Mouse (Mus musculus) stomach, embryonic 15.5 days (tissue): Measurements from ENCODE around the gene Srsf7. TPM values are rescaled to one million over a fixed set of nuclear protein-coding genes. Genes with fewer than 3 reads are reported as not detected.

ENCODE experiments used
- ATAC-seq: fragments of 200-750 bp; cut with Nextera tagmentation; 2 replicates; pipeline ENCODE4 v1.8.0; 2017; ENCODE audit warnings: low read depth, moderate number of reproducible peaks, moderate TSS enrichment; ENCODE audit not compliant: insufficient read depth, low FRiP score
- H3K27ac ChIP-seq: fragments of 300-500 bp; sonication (generic); 2 replicates; pipeline ENCODE4 v1.5.1; 2015; ENCODE audit warnings: mild to moderate bottlenecking, inconsistent platforms
- H3K27me3 ChIP-seq: fragments of 300-500 bp; sonication (generic); replicated peaks from 2 replicates; pipeline ENCODE4 v1.6.1; 2015; ENCODE audit warnings: inconsistent platforms
- H3K36me3 ChIP-seq: fragments of 300-500 bp; sonication (generic); 2 replicates; pipeline ENCODE4 v1.6.1; 2015; ENCODE audit warnings: inconsistent platforms
- H3K4me1 ChIP-seq: fragments of 300-500 bp; sonication (generic); 2 replicates; pipeline ENCODE4 v1.6.1; 2015; ENCODE audit warnings: inconsistent platforms
- H3K4me2 ChIP-seq: fragments of 300-500 bp; sonication (generic); 2 replicates; pipeline ENCODE4 v1.6.1; 2015; ENCODE audit warnings: mild to moderate bottlenecking, inconsistent platforms
- H3K4me3 ChIP-seq: fragments of 300-500 bp; sonication (generic); replicated peaks from 2 replicates; pipeline ENCODE4 v1.5.1; 2015; ENCODE audit warnings: inconsistent platforms
- H3K9ac ChIP-seq: fragments of 300-500 bp; sonication (generic); 2 replicates; pipeline ENCODE4 v1.6.1; 2015; ENCODE audit warnings: inconsistent platforms
- H3K9me3 ChIP-seq: fragments of 300-500 bp; sonication (generic); 2 replicates; pipeline ENCODE4 v1.6.1; 2016; ENCODE audit warnings: inconsistent platforms
- whole genome bisulfite sequencing: fragments of 180-500 bp; shearing (Covaris S2); methylation state at CpG from one replicate; pipeline ENCODE4 v1.1.7; 2015; 5-methylcytosine and 5-hydroxymethylcytosine counted together
- polyA plus RNA-seq: library from polyadenylated mRNA; unstranded; fragments of >200 nt; fragmentation: Nextera tagmentation; extraction: Ambion mirVana; gene quantifications from 2 replicates; pipeline ENCODE4 v1.2.1, GENCODE M21; 2015

Gene Srsf7
- polyA plus RNA-seq, 1 experiment from 2014 or later: 497 TPM

GRCm38 (mm10) chr17:80169792-80170191 is 37.3 kb downstream of the Srsf7 start:
- no peak overlapping the region for H3K9ac ChIP-seq
- H3K4me2 ChIP-seq: no peak overlapping the region
- no peak overlapping the region for H3K4me3 ChIP-seq
- no peak for ATAC-seq
- H3K4me1 ChIP-seq: peaks cover 14% of the 10 kb centered on the region
- no peaks in the 10 kb centered on the region for H3K27me3 ChIP-seq
- no peaks in the 10 kb centered on the region for H3K9me3 ChIP-seq
- no peaks in the 10 kb centered on the region for H3K36me3 ChIP-seq
- no peak overlapping the region for H3K27ac ChIP-seq
- WGBS: 92% methylated on average over 6 of the region's 6 CpGs

- no peaks in the 10 kb centered on the region for H3K9me3 ChIP-seq
- H3K4me3 ChIP-seq: peak overlapping the region; percentile 19
- H3K4me2 ChIP-seq: peak overlapping the region; percentile 49
- H3K27me3 ChIP-seq: no peaks in the 10 kb centered on the region
- H3K36me3 ChIP-seq: no peaks in the 10 kb centered on the region
- H3K9ac ChIP-seq: no peak overlapping the region
- ATAC-seq: peak; percentile 56; the same call in 1 of the 2 replicates
- peaks cover 14% of the 10 kb centered on the region for H3K4me1 ChIP-seq
- peak overlapping the region; percentile 45; the same call in 1 of the 2 replicates for H3K27ac ChIP-seq
- 18% methylated on average over 16 of the region's 16 CpGs for WGBS
Measured at GRCm38 (mm10) chr17:80168425-80169182, 38.5 kb downstream of the Srsf7 start.

- peak overlapping the region; percentile 49; the same call in 1 of the 2 replicates for H3K4me2 ChIP-seq
- no peak for ATAC-seq
- no peaks in the 10 kb centered on the region for H3K9me3 ChIP-seq
Measured at GRCm38 (mm10) chr17:80167851-80168251, 39.3 kb downstream of the Srsf7 start.

GRCm38 (mm10) chr17:80167436-80167835 is 39.7 kb downstream of the Srsf7 start:
- Histone ChIP-seq H3K4me2 (no peak overlapping the region), H3K4me1 (peaks cover 14% of the 10 kb centered on the region), H3K27me3 (no peaks in the 10 kb centered on the region), H3K36me3 (no peaks in the 10 kb centered on the region), H3K9ac (no peak overlapping the region), H3K9me3 (no peaks in the 10 kb centered on the region), H3K4me3 (no peak overlapping the region), H3K27ac (no peak overlapping the region)
- 75% methylated on average over 4 of the region's 4 CpGs for WGBS
- ATAC-seq: no peak

More at GRCm38 (mm10) chr17:80167851-80168251, 39.3 kb downstream of the Srsf7 start:
- no peaks in the 10 kb centered on the region for H3K27me3 ChIP-seq
- peaks cover 14% of the 10 kb centered on the region for H3K4me1 ChIP-seq
- no peak overlapping the region for H3K4me3 ChIP-seq
- H3K9ac ChIP-seq: no peak overlapping the region
- WGBS: 33% methylated on average over 7 of the region's 7 CpGs
- H3K36me3 ChIP-seq: no peaks in the 10 kb centered on the region
- H3K27ac ChIP-seq: 0 out of 2 replicates have a peak overlapping the region, but pooled peaks have one; percentile 45

- Histone ChIP-seq H3K4me2 (no peak overlapping the region), H3K9me3 (no peaks in the 10 kb centered on the region), H3K4me1 (peaks cover 14% of the 10 kb centered on the region), H3K36me3 (no peaks in the 10 kb centered on the region), H3K4me3 (no peak overlapping the region), H3K27me3 (no peaks in the 10 kb centered on the region), H3K9ac (no peak overlapping the region), H3K27ac (no peak overlapping the region)
- no peak for ATAC-seq
- WGBS: 85% methylated on average over 6 of the region's 6 CpGs
Measured at GRCm38 (mm10) chr17:80166346-80166745, 40.8 kb downstream of the Srsf7 start.

- Histone ChIP-seq H3K27me3 (no peaks in the 10 kb centered on the region), H3K9ac (no peak overlapping the region), H3K9me3 (no peaks in the 10 kb centered on the region), H3K36me3 (no peaks in the 10 kb centered on the region), H3K4me2 (no peak overlapping the region), H3K27ac (peak overlapping the region; percentile 18; the same call in 1 of the 2 replicates), H3K4me1 (peaks cover 14% of the 10 kb centered on the region), H3K4me3 (no peak overlapping the region)
- WGBS: 38% methylated on average over 6 of the region's 6 CpGs
- no peak for ATAC-seq
Measured at GRCm38 (mm10) chr17:80165741-80166140, 41.4 kb downstream of the Srsf7 start.

GRCm38 (mm10) chr17:80163991-80164390 is 43.1 kb downstream of the Srsf7 start:
- WGBS: 67% methylated on average over 8 of the region's 8 CpGs

GRCm38 (mm10) chr17:80160454-80160853 is 46.7 kb downstream of the Srsf7 start:
- Histone ChIP-seq H3K36me3 (no peaks in the 10 kb centered on the region), H3K27me3 (no peaks in the 10 kb centered on the region), H3K9me3 (no peaks in the 10 kb centered on the region), H3K27ac (no peak overlapping the region), H3K4me3 (no peak overlapping the region), H3K4me2 (no peak overlapping the region), H3K9ac (no peak overlapping the region), H3K4me1 (0 out of 2 replicates have a peak, but pooled peaks cover under 1% of the 10 kb centered on the region)
- 35% methylated on average over 5 of the region's 5 CpGs for WGBS
- ATAC-seq: no peak

More at GRCm38 (mm10) chr17:80163991-80164390, 43.1 kb downstream of the Srsf7 start:
- Histone ChIP-seq H3K27ac (no peak overlapping the region), H3K4me2 (no peak overlapping the region), H3K9ac (no peak overlapping the region), H3K4me3 (no peak overlapping the region), H3K36me3 (no peaks in the 10 kb centered on the region), H3K27me3 (no peaks in the 10 kb centered on the region), H3K4me1 (peaks cover 14% of the 10 kb centered on the region), H3K9me3 (no peaks in the 10 kb centered on the region)
- ATAC-seq: no peak

- Histone ChIP-seq H3K4me2 (no peak overlapping the region), H3K4me1 (no peaks in the 10 kb centered on the region), H3K9me3 (no peaks in the 10 kb centered on the region), H3K4me3 (no peak overlapping the region), H3K9ac (no peak overlapping the region), H3K36me3 (no peaks in the 10 kb centered on the region), H3K27ac (no peak overlapping the region), H3K27me3 (no peaks in the 10 kb centered on the region)
- 82% methylated on average over 6 of the region's 6 CpGs for WGBS
- ATAC-seq: no peak
Measured at GRCm38 (mm10) chr17:80157489-80157888, 49.6 kb downstream of the Srsf7 start.

- no peaks in the 10 kb centered on the region for H3K36me3 ChIP-seq
- no peak for ATAC-seq
- H3K27ac ChIP-seq: no peak overlapping the region
- H3K4me3 ChIP-seq: no peak overlapping the region
- H3K9ac ChIP-seq: no peak overlapping the region
- no peaks in the 10 kb centered on the region for H3K27me3 ChIP-seq
- no peaks in the 10 kb centered on the region for H3K9me3 ChIP-seq
- no peak overlapping the region for H3K4me2 ChIP-seq
- no peaks in the 10 kb centered on the region for H3K4me1 ChIP-seq
- 93% methylated on average over 8 of the region's 8 CpGs for WGBS
Measured at GRCm38 (mm10) chr17:80156905-80157304, 50.2 kb downstream of the Srsf7 start.

- Histone ChIP-seq H3K4me2 (no peak overlapping the region), H3K9me3 (no peaks in the 10 kb centered on the region), H3K9ac (no peak overlapping the region), H3K27ac (no peak overlapping the region), H3K36me3 (no peaks in the 10 kb centered on the region), H3K4me3 (no peak overlapping the region), H3K27me3 (no peaks in the 10 kb centered on the region), H3K4me1 (no peaks in the 10 kb centered on the region)
- WGBS: 74% methylated on average over 2 of the region's 2 CpGs
- no peak for ATAC-seq
Measured at GRCm38 (mm10) chr17:80153631-80154030, 53.5 kb downstream of the Srsf7 start.

GRCm38 (mm10) chr17:80152767-80153630 is 54.1 kb downstream of the Srsf7 start:
- Histone ChIP-seq H3K27me3 (no peaks in the 10 kb centered on the region), H3K9ac (no peak overlapping the region), H3K4me2 (no peak overlapping the region), H3K36me3 (no peaks in the 10 kb centered on the region), H3K9me3 (no peaks in the 10 kb centered on the region), H3K27ac (no peak overlapping the region), H3K4me3 (no peak overlapping the region), H3K4me1 (no peaks in the 10 kb centered on the region)
- 59% methylated on average over 12 of the region's 12 CpGs for WGBS
- no peak for ATAC-seq
